Mouse (Mus musculus) adrenal gland, postnatal 0 days (tissue): ENCODE data around the gene Zfp524. TPM values are rescaled to one million over a fixed set of nuclear protein-coding genes. Genes with fewer than 3 reads are reported as not detected.

Source experiments
- polyA plus RNA-seq: library from polyadenylated mRNA; unstranded; fragments of >200 nt; fragmentation: Nextera tagmentation; extraction: Ambion mirVana; gene quantifications from 2 replicates; pipeline ENCODE4 v1.2.1, GENCODE M21; 2015

Gene Zfp524
- 8.4 and 12.0 TPM in 2 replicates for polyA plus RNA-seq

DNA sequence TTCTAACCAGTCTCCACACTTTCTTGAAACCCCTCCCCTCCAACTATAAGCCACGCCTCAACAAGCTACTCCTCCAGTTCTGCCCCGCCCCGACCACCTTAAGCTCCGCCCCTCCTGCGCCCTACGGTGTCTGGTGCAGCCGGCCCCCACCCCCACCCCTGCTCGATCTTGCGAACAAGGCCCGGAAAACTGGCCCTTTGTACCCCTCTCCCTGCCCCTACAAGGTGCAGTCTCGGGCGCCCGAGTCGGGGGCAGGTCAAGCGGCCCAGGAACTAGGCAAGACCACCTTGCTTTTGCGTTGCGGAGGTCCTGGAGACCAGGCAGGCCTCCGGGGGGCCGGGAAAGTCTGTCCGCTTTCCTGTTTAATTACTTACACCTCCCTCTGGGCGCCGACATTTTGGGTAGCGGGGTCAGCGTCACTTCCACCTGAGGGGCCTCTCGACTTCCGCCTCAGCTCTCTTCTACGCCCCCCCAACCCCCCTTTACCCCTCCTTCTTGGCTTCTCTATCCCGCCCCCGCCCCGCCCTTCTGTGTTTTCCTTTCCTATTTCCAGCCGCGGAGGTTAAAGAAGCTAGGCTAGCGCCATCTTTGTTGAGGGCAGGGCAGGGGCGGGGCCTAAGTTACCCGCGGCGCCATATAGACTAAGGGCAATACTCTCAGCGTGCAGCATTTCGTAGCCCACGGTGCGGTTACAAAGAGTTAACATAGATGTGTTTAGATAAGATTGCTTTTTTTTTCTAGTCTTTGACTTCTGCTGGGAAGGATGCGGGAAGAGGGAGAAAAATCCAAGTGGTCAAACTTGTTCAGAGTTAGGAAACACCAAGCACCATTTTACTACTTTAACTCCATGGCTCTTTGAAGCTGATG, at the start of gene Zfp524, which contains the start of gene Fiz1:
Gene Zfp524 (plus strand): TSS at position 165 of the 867 bp plus-strand sequence.
Gene Fiz1 (minus strand): TSS at position 447 of the 867 bp plus-strand sequence.

DNA sequence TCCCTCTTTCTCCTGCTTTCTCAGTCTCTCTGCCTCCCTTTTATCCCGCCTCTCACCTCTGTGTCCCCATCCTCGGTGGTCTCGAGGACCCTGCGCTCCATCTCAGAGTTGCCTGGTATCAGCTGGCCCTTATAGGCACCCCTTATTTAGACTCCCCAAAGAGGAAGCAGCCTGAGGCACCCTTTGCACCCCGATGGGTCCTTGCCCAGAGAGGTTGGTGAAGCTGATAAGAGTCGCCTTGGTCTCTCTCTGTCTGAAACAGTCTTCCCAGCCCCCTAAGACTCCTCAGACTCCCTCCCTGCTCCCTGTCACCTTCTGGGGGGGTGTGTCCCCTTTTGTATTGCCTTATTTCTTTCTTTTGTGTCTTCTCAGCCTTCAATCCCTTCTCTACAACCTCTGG, 43.1 kb upstream of the Zfp524 start, which contains the start of gene Sbk3:
Gene Sbk3 (minus strand): TSS at position 101 of the 400 bp plus-strand sequence.

DNA sequence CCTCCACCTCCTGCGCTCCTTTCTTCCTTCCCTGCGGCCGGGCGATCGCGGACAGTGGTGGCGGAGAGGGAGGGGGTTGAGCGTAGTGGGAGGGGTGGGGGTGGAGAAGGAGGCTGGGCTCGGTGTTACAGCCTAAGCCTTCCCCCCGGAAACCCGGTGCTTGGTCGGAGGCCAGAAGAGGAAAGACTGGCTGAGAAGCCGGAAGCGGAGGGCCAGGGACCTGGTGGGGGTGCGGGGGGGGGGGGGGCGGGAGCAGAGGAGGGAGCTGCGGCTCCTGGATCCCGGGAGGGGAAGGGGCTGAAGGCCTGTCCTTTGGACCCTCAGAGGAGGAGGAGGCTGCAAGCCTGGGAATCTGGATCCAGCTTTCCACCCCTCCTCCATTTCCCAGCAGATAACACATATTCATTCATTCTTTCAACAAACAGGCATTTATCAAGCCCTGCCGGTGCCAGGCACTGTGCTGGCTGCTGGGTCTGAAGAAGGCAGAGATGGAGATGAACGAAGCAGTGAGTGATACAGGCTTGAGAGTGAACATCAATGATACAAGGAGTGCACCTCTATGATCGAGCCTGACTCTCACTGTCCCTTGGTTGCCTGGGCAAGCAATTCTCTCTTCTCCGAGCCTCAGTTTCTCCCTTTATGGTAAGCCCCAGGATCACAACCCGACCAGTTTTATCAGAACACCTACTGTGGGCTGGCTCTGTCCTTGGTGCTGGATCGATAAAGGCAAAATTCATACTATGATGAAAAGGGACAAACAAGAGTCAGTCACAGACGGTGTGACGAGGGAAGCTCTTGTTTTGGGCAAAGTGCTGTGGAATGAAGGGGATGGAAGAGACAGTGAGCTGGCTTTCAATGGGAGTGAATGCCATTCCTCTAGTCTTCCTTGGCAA, 18.0 kb upstream of the Zfp524 start, which contains the start of gene Zfp579:
Gene Zfp579 (minus strand): TSS at position 156 of the 893 bp plus-strand sequence.

DNA sequence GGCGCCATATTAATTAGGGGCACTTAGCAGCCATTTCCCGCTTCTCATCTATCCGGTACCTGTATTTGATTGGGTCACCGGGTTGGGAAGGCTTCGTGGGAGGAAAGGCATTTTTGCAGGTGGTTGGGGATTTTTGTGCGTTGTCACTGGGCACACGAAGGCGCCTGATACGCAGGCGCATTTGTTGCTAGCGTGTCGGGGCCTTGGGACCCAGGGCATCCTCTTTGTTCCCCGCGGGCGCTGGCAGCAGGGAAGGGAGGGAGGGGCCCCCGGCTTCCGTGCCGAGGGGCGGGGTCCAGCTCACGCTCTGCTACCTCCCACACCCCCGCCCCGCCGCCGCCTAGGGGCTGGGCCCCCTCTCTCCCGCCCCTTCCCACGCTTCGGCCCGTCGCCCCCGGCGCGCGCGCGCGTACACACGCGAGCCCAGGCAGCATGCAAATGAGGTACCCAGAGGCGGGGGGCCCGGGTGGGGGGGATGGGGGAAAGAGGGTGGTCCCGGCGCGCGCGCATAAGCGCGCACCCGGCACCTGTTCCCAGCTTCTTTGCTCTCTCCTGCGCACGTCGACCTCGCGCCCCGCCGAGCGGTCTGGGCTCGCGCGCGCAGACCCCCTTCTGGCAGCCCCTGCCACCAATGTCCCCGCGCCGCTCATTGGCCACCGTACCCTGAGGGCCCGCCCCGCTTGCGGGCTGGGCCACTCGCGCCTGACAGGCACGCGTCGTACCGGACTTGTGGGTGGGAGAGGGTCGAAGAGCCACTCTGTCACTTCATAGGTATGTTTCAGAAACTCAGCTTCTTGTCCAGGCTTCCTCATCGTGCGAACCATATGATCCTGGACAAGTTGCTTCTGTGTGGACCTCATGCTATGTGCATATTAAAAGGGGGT, 1.1 kb downstream of the Zfp524 start, which contains the start of gene Gm44973:
Gene Gm44973 (plus strand): TSS at position 379 of the 884 bp plus-strand sequence.

DNA sequence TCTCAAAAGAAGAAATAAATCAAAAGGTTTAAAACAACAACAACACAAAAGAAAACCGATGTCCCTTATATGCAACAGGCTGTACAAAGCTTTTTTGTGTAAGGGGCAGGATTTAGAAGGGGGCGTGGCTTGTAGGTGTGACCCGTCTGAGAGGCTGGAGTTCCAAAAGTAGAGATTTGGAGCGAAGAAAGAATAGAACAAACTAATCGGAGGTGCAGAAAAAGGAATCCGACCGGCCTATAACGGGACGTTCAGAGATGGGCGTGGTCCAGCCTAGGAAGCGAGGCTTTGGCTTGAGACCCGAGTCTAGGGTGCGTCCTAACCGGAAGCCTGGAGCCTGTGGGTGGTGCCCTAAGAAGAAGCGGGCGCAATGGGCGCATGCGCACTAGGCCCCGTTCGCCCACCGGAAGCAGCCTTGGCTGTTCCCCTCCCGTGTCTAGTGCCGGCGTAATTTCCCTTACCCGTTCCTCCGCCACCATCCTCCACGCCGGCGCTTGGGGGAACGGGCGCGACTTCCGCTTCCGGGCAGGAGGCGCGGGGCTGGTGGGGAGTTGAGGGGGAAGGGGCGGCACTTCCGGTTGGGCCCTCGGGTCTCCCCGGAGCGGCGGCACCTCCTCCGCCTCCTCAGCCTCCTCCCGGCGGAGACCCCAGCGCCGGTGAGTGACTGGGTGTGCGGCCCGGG, 5.9 kb downstream of the Zfp524 start, which contains the start of the genes Zfp865 and Ccdc106:
Gene Zfp865 (plus strand): TSS at position 377 of the 682 bp plus-strand sequence.
Gene Ccdc106 (plus strand): TSS at position 554 of the 682 bp plus-strand sequence.

DNA sequence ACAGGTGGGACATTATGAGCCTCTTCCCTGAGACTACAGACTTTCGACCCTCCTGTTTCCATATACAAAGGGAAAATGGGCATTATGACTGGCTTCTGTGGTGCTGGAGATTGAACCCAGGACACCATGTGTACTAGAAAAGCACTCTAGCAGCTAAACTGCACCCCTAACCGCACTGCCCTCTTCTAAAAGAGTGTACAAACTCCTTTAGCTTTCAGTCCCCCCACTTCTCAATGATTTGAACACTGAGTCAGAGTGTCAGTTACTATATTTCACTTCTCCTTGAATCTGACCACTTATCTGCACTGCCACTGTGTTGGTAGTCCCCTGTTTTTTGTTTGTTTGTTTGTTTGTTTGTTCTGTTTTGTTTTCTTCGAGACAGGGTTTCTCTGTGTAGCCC, 19.6 kb downstream of the Zfp524 start, which contains the start of gene 4632433K11Rik:
Gene 4632433K11Rik (plus strand): TSS at position 301 of the 400 bp plus-strand sequence.

DNA sequence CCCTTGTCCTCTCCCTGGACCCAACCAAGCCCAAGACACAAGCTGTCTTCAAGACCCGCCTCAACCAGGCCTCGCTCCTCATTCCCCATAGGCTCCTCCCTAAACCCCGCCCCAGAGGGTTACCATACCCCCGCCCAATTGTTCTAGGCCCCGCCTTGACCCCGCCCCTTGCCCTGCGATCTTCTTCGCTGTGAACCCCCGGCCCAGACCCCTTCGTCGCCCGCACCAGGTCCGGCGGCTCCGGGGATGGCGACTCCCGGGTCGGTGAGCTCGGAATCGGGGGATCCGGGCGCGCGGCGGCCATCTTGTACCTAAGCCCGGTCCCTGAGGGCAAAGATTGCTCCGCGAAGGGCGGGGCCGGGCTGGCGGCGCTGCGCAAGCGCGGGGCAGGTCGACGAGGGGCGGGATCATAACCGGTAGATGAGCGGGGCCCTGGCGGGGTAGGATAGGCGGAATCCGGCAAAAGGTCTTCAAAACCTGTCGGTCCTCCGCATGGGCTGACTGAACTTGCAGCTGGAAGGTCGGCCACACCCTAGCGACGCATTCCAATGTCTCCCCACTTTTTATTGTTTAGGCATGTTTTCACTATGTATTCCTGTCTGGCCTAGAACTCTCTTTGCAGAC, 24.0 kb downstream of the Zfp524 start, which contains the start of gene Zfp784:
Gene Zfp784 (minus strand): TSS at position 338 of the 624 bp plus-strand sequence.

DNA sequence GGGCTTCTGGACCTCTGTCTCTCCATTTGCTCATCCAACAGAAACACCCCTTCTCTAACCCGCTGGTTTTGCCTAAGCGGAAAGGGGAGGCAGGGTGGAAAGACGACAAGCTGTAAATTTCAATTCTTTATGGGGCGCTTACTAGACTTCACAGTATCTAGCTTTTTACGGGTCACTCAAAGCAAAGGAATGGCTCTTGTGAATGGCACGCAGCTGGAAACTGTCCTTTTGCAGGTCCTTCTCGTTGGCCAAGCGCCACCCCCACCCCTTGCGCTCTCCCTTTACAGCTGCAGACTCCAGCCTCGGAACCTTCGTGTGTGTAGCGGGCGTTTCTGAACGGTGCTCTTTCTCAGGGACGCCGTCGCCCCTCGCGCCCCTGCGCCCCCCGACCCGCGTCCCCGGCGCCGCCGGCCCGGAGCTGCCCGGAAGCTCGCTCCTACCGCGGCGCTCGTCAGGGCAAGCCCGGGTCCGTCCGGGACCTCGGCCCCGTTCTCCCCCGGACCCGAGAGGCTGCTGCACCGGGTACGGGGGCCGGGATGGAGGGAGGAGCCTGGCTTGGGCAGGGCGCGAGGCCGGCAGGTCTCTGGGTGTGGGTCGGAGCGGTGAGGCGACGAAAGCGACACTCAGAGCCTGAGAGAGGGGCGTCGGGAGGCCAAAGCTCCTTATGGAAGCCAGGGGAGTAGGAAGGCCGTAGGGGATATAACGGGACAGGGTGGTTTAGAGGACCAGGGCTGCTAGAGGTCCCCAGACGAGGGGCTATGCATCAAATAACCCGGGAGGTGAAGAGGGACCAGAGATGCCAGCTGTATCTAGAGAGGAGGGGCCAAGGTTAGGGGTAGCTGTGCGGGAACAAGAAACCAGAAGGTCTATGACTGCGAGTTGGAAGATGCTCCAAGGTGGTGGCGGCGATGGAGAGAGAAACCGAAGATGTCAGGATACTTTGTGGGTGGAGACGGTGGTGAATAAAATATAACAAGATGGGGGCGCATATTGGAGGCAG, 37.3 kb downstream of the Zfp524 start, which contains the start of gene Zfp580:
Gene Zfp580 (plus strand): TSS at position 346 of the 1,000 bp plus-strand sequence.

DNA sequence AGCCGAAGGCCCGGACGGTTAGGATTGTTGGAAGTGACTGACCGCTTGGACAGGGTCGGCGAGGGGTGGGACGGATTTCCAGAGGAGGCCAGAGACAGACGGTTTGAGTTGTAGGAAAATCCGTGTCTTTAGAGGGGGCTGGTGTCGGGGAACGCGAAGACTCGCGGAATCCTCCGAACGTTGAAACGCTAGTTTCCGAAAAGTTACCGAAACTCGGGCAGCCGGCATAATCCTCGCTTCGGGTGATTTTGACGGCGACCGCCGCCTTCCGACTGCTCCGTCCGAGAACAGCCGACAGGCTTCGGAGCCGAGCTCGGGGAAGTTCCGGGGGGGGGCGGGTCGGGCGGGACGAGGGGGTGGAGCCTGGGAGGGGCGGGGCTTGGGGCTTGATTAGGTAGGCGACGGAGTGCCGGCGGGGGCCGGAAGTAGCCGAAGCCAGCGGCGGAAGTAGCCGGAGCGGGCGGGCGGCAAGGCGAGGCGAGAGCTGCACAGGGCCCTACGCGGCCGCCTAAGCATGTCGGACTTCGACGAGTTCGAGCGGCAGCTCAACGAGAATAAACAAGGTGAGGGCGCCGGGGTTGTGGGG, 47.7 kb downstream of the Zfp524 start, which contains the start of gene U2af2:
Gene U2af2 (plus strand): TSS at position 370 of the 586 bp plus-strand sequence.

Other genes starting within 250 kb of the Zfp524 start
- not detected in 2 replicates for gene Fam71e2, start 243.1 kb upstream of the Zfp524 start, polyA plus RNA-seq
- 0.33 and 0.82 TPM in 2 replicates for gene Il11, start 231.6 kb upstream of the Zfp524 start, polyA plus RNA-seq
- 0.38 TPM in 1 of 2 replicates, not detected in the other for gene Tmem190, start 231.5 kb upstream of the Zfp524 start, polyA plus RNA-seq
- gene Tmem238, start 224.8 kb upstream of the Zfp524 start, polyA plus RNA-seq, result 12.5 and 21.8 TPM in 2 replicates
- 286 and 311 TPM in 2 replicates for gene Rpl28, start 221.5 kb upstream of the Zfp524 start, polyA plus RNA-seq
- 144 and 154 TPM in 2 replicates for gene Ube2s, start 201.8 kb upstream of the Zfp524 start, polyA plus RNA-seq
- 0.61 and 1.1 TPM in 2 replicates for gene Shisa7, start 169.7 kb upstream of the Zfp524 start, polyA plus RNA-seq
- 38.4 and 57.5 TPM in 2 replicates for gene Isoc2b, start 144.2 kb upstream of the Zfp524 start, polyA plus RNA-seq
- 0.95 and 1.2 TPM in 2 replicates for gene Isoc2a, start 137.3 kb upstream of the Zfp524 start, polyA plus RNA-seq
- gene Gm36210, start 107.9 kb upstream of the Zfp524 start, polyA plus RNA-seq, result 0.09 and 0.10 TPM in 2 replicates
- 3.5 and 4.1 TPM in 2 replicates for gene Zfp628, start 99.2 kb upstream of the Zfp524 start, polyA plus RNA-seq
- gene Nat14, start 92.4 kb upstream of the Zfp524 start, polyA plus RNA-seq, result 6.9 and 7.6 TPM in 2 replicates
- gene Ssc5d, start 88.6 kb upstream of the Zfp524 start, polyA plus RNA-seq, result 3.6 and 3.7 TPM in 2 replicates
- gene Sbk2, start 50.0 kb upstream of the Zfp524 start, polyA plus RNA-seq, result 0.19 TPM in 1 of 2 replicates, not detected in the other
- gene Sbk3, start 43.2 kb upstream of the Zfp524 start, polyA plus RNA-seq, result 0.18 TPM in 1 of 2 replicates, not detected in the other
- gene Zfp579, start 18.3 kb upstream of the Zfp524 start, polyA plus RNA-seq, result 20.7 and 21.3 TPM in 2 replicates
- 17.2 and 20.9 TPM in 2 replicates for gene Fiz1, start 282 bp downstream of the Zfp524 start, polyA plus RNA-seq
- 2.2 and 3.8 TPM in 2 replicates for gene Gm44973, start 1.1 kb downstream of the Zfp524 start, polyA plus RNA-seq
- gene Zfp865, start 6.0 kb downstream of the Zfp524 start, polyA plus RNA-seq, result 4.2 and 4.6 TPM in 2 replicates
- gene Ccdc106, start 6.1 kb downstream of the Zfp524 start, polyA plus RNA-seq, result 6.2 and 11.3 TPM in 2 replicates
- gene 4632433K11Rik, start 19.7 kb downstream of the Zfp524 start, polyA plus RNA-seq, result not detected in 2 replicates
- gene Zfp784, start 24.0 kb downstream of the Zfp524 start, polyA plus RNA-seq, result 3.7 and 4.9 TPM in 2 replicates
- 27.7 and 36.3 TPM in 2 replicates for gene Zfp580, start 37.1 kb downstream of the Zfp524 start, polyA plus RNA-seq
- 37.7 and 54.7 TPM in 2 replicates for gene U2af2, start 47.7 kb downstream of the Zfp524 start, polyA plus RNA-seq
- 45.0 and 49.3 TPM in 2 replicates for gene Epn1, start 65.8 kb downstream of the Zfp524 start, polyA plus RNA-seq
- gene Rfpl4, start 102.5 kb downstream of the Zfp524 start, polyA plus RNA-seq, result not detected in 2 replicates
- gene Rasl2-9, start 111.5 kb downstream of the Zfp524 start, polyA plus RNA-seq, result 1.4 and 1.7 TPM in 2 replicates
- not detected in 2 replicates for gene Vmn1r55, start 135.3 kb downstream of the Zfp524 start, polyA plus RNA-seq
- not detected in 2 replicates for gene Vmn1r56, start 182.3 kb downstream of the Zfp524 start, polyA plus RNA-seq
- gene Vmn1r57, start 204.1 kb downstream of the Zfp524 start, polyA plus RNA-seq, result not detected in 2 replicates